Mouse (Mus musculus): ENCODE data around the gene Dars2. TPM values are rescaled to one million over a fixed set of nuclear protein-coding genes. Genes with fewer than 3 reads are reported as not detected.

The Dars2 gene
- total RNA-seq, 2 experiments from 2014 or later = 9.9 to 10.2 TPM

Other genes with a start within 250 kb of the Dars2 start
- gene Rc3h1, start 164.2 kb downstream of the Dars2 start, total RNA-seq (2021) = 10 to 100 TPM; 25.8 to 41.2 TPM
- gene Serpinc1, start 92.1 kb downstream of the Dars2 start, total RNA-seq (2021) = under 1 TPM; 0.14 to 0.29 TPM
- gene Zbtb37, start 35.8 kb downstream of the Dars2 start, total RNA-seq (2021) = 1 to 10 TPM; 4.6 to 9.1 TPM
- gene Cenpl, start 55 bp upstream of the Dars2 start, total RNA-seq (2021) = 1 to 10 TPM; 1.2 to 1.4 TPM
- gene Klhl20, start 60.9 kb upstream of the Dars2 start, total RNA-seq (2021) = 10 to 100 TPM in 1 of 2 experiments, 1 to 10 TPM in 1; 9.3 to 10.2 TPM
- not detected for gene Ankrd45, start 72.0 kb upstream of the Dars2 start, total RNA-seq (2021)
- gene Tex50, start 88.7 kb upstream of the Dars2 start, total RNA-seq (2021) = not detected
- 10 to 100 TPM; 70.1 to 78.6 TPM for gene Prdx6, start 180.6 kb upstream of the Dars2 start, total RNA-seq (2021)